Mouse (Mus musculus): ENCODE measurements at regions not wholly inside any gene's neighbourhood (a gene's known extent, or its start where the extent isn't known, plus 50 kb on each side); places are given as distances from the start of the nearest gene placed in this dataset.

- TF ChIP-seq POLR2A (IDR thresholded peaks at IDR 0.05; ENCODE audit: borderline replicate concordance, low read depth, low read length) (no peak), CTCF (IDR thresholded peaks at IDR 0.05; ENCODE audit: low read depth, low read length) (no peak)
These were observed 111.6 kb downstream of the Tpra1 start for GRCm38 (mm10) chr6:89013690-89014061.

All from bone marrow macrophage, adult 2 months (primary cell).